11 mouse cellular contexts compared by ENCODE assay signal in genomic region chr4:137892713-137893242, GRCm38 (mm10). TPM values are rescaled to one million over a fixed set of nuclear protein-coding genes. Genes with fewer than 3 reads are reported as not detected.
DNase-seq lines count a peak whose midpoint lies in the region; ATAC-seq and TF ChIP-seq lines count a peak whose summit lies in the region.
"Had no signal": no experiment of that assay in that cellular context is flagged by ENCODE, and none has a peak within 500 bp of the region (broad histone marks: within the 10 kb centered on the region; RNA-seq: fewer than 3 reads in every experiment).

No protein-coding gene starts in this region.

- DNase-seq in testis, postnatal 14 days (ENCODE audit: low spot score) = no peak
- peak; percentile 82 for DNase-seq in midbrain, embryonic 10.5 days (ENCODE audit: low spot score)
- DNase-seq in thymus, postnatal 4 days = no peak
- DNase-seq in thymus, postnatal 25 days = no peak
- no peak for DNase-seq in kidney, adult 2 months
- no peak for DNase-seq in adrenal gland, postnatal 10 days
- DNase-seq: kidney, adult 9 months had no signal

- no peak overlapping the region for H3K27ac ChIP-seq in testis, adult 2 months (ENCODE audit: control insufficient read depth, insufficient read depth, low read depth, low read length)
- H3K27ac ChIP-seq in forebrain, embryonic 15.5 days (replicated peaks) = peak overlapping the region; percentile 86
- H3K27ac ChIP-seq in midbrain, embryonic 10.5 days (replicated peaks) = peak overlapping the region; percentile 79
- no peak overlapping the region for H3K27ac ChIP-seq in kidney, adult 2 months (ENCODE audit: insufficient read depth, low read depth, low read length)
- H3K27ac ChIP-seq: liver, embryonic 14.5 days had no signal

- H3K9me3 ChIP-seq in forebrain, embryonic 15.5 days = no peaks in the 10 kb centered on the region
- H3K9me3 ChIP-seq in midbrain, embryonic 10.5 days (replicated peaks) = no peaks in the 10 kb centered on the region
- H3K9me3 ChIP-seq: G1E had no signal

- 8% methylated on average over 11 of the region's 11 CpGs for WGBS in forebrain, embryonic 15.5 days
- 12% methylated on average over 11 of the region's 11 CpGs for WGBS in midbrain, embryonic 10.5 days
- 49% methylated on average over 11 of the region's 11 CpGs for WGBS in kidney, adult 2 months

- no peak for TF ChIP-seq CTCF in testis, adult 2 months (IDR thresholded peaks at IDR 0.05; ENCODE audit: control insufficient read depth, insufficient read depth, insufficient replicate concordance, low read depth, low read length)
- no peak for TF ChIP-seq CTCF in kidney, adult 2 months (conservative IDR thresholded peaks at IDR 0.05; ENCODE audit: insufficient read depth, insufficient read length, low read depth, low read length)

- ATAC-seq in forebrain, embryonic 15.5 days (replicated peaks) = peak; percentile 69

- H3K4me3 ChIP-seq in testis, adult 2 months (ENCODE audit: control insufficient read depth, low read depth, low read length) = peak overlapping the region; percentile 71
- H3K4me3 ChIP-seq in forebrain, embryonic 15.5 days = 0 out of 2 replicates have a peak overlapping the region, but pooled peaks have one; percentile 7
- H3K4me3 ChIP-seq in midbrain, embryonic 10.5 days = peak overlapping the region; percentile 34
- H3K4me3 ChIP-seq in kidney, adult 2 months (ENCODE audit: insufficient read depth, low read depth, low read length) = no peak overlapping the region

- no peaks in the 10 kb centered on the region for H3K27me3 ChIP-seq in testis, adult 2 months (ENCODE audit: control insufficient read depth, insufficient read depth, low read length)
- H3K27me3 ChIP-seq in forebrain, embryonic 15.5 days = no peaks in the 10 kb centered on the region
- peaks cover 3% of the 10 kb centered on the region; the same call in 1 of the 2 replicates for H3K27me3 ChIP-seq in midbrain, embryonic 10.5 days (ENCODE audit: low read depth, poor library complexity, severe bottlenecking)
- H3K27me3 ChIP-seq in kidney, adult 2 months (replicated peaks; ENCODE audit: control insufficient read depth, insufficient read depth, low read length) = no peaks in the 10 kb centered on the region

- H3K9ac ChIP-seq in forebrain, embryonic 15.5 days (replicated peaks) = no peak overlapping the region
- H3K9ac ChIP-seq: liver, embryonic 14.5 days had no signal

- H3K36me3 ChIP-seq in testis, adult 2 months (ENCODE audit: control insufficient read depth, insufficient read depth, low read length) = no peaks in the 10 kb centered on the region
- no peaks in the 10 kb centered on the region for H3K36me3 ChIP-seq in forebrain, embryonic 15.5 days
- H3K36me3 ChIP-seq in midbrain, embryonic 10.5 days = 0 out of 2 replicates have a peak, but pooled peaks cover 4% of the 10 kb centered on the region
- H3K36me3 ChIP-seq in kidney, adult 2 months (ENCODE audit: control insufficient read depth, insufficient read depth, low read length) = no peaks in the 10 kb centered on the region
- H3K36me3 ChIP-seq: G1E had no signal

- peak overlapping the region; percentile 36 for H3K4me2 ChIP-seq in forebrain, embryonic 15.5 days (replicated peaks)

- peaks cover 12% of the 10 kb centered on the region for H3K4me1 ChIP-seq in testis, adult 2 months (ENCODE audit: control insufficient read depth, insufficient read depth, low read length)
- H3K4me1 ChIP-seq in forebrain, embryonic 15.5 days = peaks cover 52% of the 10 kb centered on the region
- H3K4me1 ChIP-seq in midbrain, embryonic 10.5 days = peaks cover 63% of the 10 kb centered on the region
- peaks cover 8% of the 10 kb centered on the region for H3K4me1 ChIP-seq in kidney, adult 2 months (ENCODE audit: control insufficient read depth, insufficient read depth, low read length)

- TF ChIP-seq POLR2A in testis, adult 2 months (IDR thresholded peaks at IDR 0.05; ENCODE audit: control insufficient read depth, low read depth, low read length) = peak; percentile 30; the same call in 1 of the 2 replicates
- TF ChIP-seq POLR2A in kidney, adult 2 months (IDR thresholded peaks at IDR 0.05; ENCODE audit: low read depth, low read length) = no peak

RNA-seq across cellular contexts. Expression of gene Ece1, which starts 30.7 kb away (rescaled TPM):
- polyA plus RNA-seq in testis, adult 2 months (2012; rRNA removed) = 4.7 and 6.0 TPM in 2 replicates
- 10.1 and 11.2 TPM in 2 replicates for polyA plus RNA-seq in forebrain, embryonic 15.5 days (2015; fragmentation: Nextera tagmentation; extraction: Ambion mirVana)
- 31.6 and 31.7 TPM in 2 replicates for polyA plus RNA-seq in midbrain, embryonic 10.5 days (2016; fragmentation: Nextera tagmentation; extraction: Ambion mirVana)
- polyA plus RNA-seq in kidney, adult 2 months (2012; rRNA removed) = 30.7 and 33.7 TPM in 2 replicates
- 100 to 1,000 TPM; 183 to 188 TPM for total RNA-seq in adrenal gland, postnatal 10 days (2021)

Comparison
In these comparisons a context has a peak if more than half of its experiments do, and no peak if none do; other contexts are left out.
1. H3K27ac ChIP-seq: peak in forebrain, embryonic 15.5 days (single experiment) and midbrain, embryonic 10.5 days (single experiment); none in testis, adult 2 months (single experiment) and kidney, adult 2 months (single experiment).